Mouse (Mus musculus): ENCODE data around the gene Il20rb. TPM values are rescaled to one million over a fixed set of nuclear protein-coding genes. Genes with fewer than 3 reads are reported as not detected.

The Il20rb gene
- total and polyA plus RNA-seq, 2 experiments from 2014 or later: 0.99 to 2.5 TPM

DNA sequence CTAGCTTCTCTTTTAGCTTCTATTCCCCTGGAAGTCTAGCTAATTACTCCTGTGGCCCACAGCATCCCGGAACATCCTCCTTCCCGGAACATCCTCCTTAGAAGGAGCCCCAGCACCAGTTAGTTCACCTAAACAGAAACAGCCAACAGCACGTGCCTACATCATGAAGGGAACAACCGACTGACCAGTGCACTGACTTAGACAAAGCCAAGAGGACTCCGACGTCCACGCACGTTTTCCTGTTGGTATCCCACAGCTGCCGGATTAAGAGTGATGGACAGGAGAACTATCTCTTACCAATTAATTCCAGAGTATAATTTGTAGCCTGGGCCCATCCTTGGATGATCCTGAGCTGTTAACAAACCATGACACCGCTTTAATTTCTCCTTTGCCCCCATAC lies 47.6 kb downstream of the Il20rb start:
- no peak overlapping the region for H3K27ac ChIP-seq (ENCODE audit: low read depth, low read length)
- ATAC-seq (ENCODE audit: low FRiP score) (no peak), DNase-seq (ENCODE audit: low spot score) (no peak)
- no peak for TF ChIP-seq CTCF (IDR thresholded peaks at IDR 0.05)
- WGBS: 39% methylated on average over 10 of the region's 10 CpGs
- H3K4me1 ChIP-seq (ENCODE audit: insufficient read depth, low read length): no peaks in the 10 kb centered on the region
- H3K9me3 ChIP-seq (ENCODE audit: low read length): no peaks in the 10 kb centered on the region
- no peak overlapping the region for H3K9ac ChIP-seq (replicated peaks; ENCODE audit: low read length, poor library complexity, severe bottlenecking)
- H3K36me3 ChIP-seq (ENCODE audit: insufficient read depth, low read length): no peaks in the 10 kb centered on the region
- no peaks in the 10 kb centered on the region for H3K27me3 ChIP-seq (ENCODE audit: insufficient read depth, low read length)
- no peak overlapping the region for H3K4me2 ChIP-seq (ENCODE audit: low read depth, low read length, poor library complexity, severe bottlenecking)
- no peak overlapping the region for H3K4me3 ChIP-seq (ENCODE audit: low read depth, low read length)

DNA sequence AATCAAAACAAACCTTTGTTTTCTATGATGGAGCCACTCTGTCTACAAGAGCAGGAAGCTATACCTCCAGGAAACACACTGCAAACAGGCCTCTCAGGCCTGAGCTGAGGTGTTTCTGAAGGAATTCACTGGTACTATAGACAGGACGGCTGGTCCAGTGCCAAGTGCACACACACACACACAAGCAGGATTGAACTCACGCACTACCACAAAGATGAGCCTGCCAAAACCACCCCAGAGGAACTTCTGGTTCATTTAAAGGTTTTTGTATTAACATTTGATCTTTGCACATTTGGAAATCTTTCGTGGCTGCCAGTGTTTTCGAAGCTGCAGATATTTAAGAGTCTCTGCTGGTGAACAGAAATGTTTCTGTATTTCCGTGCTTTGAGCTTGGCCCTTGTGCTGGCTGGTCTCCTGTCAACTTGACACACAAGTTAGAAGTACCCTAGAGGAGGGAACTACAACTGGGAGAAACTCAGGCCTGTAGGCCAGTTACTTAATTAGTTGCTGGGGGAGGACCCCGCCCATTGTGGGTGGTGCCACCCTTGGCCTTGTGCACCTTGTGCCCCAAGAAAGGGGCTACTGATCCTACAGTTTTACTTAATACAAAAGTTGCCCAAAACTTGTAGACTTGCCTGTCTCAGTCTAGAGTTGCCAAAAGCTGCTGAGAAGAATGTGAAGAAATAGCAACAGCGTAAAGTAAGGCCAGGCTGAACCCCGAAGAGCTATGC lies 49.6 kb downstream of the Il20rb start:
- Histone ChIP-seq H3K27me3 (ENCODE audit: insufficient read depth, low read length) (no peaks in the 10 kb centered on the region), H3K4me1 (ENCODE audit: insufficient read depth, low read length) (no peaks in the 10 kb centered on the region), H3K9me3 (ENCODE audit: low read length) (no peaks in the 10 kb centered on the region), H3K4me3 (ENCODE audit: low read depth, low read length) (no peak overlapping the region), H3K9ac (replicated peaks; ENCODE audit: low read length, poor library complexity, severe bottlenecking) (no peak overlapping the region), H3K36me3 (ENCODE audit: insufficient read depth, low read length) (no peaks in the 10 kb centered on the region), H3K27ac (ENCODE audit: low read depth, low read length) (no peak overlapping the region), H3K4me2 (ENCODE audit: low read depth, low read length, poor library complexity, severe bottlenecking) (no peak overlapping the region)
- WGBS: 82% methylated on average over 8 of the region's 8 CpGs
- DNase-seq (ENCODE audit: low spot score): no peak
- TF ChIP-seq CTCF (IDR thresholded peaks at IDR 0.05): no peak
- ATAC-seq (ENCODE audit: low FRiP score): no peak

DNA sequence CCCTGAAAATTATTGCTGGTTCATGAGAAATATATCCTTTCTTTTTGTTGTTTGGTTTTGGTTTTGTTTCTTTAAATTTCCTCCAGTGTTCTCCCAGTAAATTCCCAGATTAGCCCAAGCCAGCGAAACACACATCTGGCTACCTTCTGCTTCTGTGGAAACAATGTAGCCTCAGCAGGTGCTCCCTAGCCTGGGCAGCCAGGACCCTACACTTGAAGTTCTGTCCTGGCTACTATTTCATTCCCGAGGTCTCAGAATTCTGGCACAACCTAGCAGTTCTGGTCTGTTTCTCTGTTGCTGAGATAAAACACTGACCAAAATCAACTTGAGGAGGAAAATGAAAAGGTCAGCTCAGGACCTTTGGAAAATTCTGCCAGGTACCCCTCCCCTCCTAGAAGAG lies 55.2 kb downstream of the Il20rb start:
- no peaks in the 10 kb centered on the region for H3K36me3 ChIP-seq (ENCODE audit: insufficient read depth, low read length)
- TF ChIP-seq CTCF (IDR thresholded peaks at IDR 0.05): no peak
- H3K4me2 ChIP-seq (ENCODE audit: low read depth, low read length, poor library complexity, severe bottlenecking): no peak overlapping the region
- no peak overlapping the region for H3K9ac ChIP-seq (replicated peaks; ENCODE audit: low read length, poor library complexity, severe bottlenecking)
- H3K4me1 ChIP-seq (ENCODE audit: insufficient read depth, low read length): no peaks in the 10 kb centered on the region
- DNase-seq (ENCODE audit: low spot score) (no peak), ATAC-seq (ENCODE audit: low FRiP score) (no peak)
- H3K9me3 ChIP-seq (ENCODE audit: low read length): no peaks in the 10 kb centered on the region
- no peaks in the 10 kb centered on the region for H3K27me3 ChIP-seq (ENCODE audit: insufficient read depth, low read length)
- 49% methylated on average over 2 of the region's 2 CpGs for WGBS
- H3K4me3 ChIP-seq (ENCODE audit: low read depth, low read length): no peak overlapping the region
- no peak overlapping the region for H3K27ac ChIP-seq (ENCODE audit: low read depth, low read length)

DNA sequence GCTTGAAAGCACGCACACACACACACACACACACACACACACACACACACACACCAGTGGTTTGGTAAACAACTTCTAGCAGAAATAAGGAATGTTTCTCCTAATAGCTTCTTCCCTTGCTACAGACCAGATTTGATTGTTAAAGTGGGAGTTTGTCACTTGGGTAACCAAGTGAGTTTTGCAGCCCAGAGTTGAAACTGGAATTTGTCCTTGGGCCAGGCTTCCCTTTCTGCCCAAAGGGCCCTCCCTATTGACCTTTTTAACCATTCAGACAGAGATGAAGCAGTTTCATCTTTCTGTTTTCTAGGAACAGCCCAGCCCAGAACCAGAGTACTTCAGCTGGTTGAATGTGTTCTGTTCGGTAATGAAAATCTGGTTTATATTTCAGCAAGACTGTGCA lies 55.7 kb downstream of the Il20rb start:
- H3K4me3 ChIP-seq (ENCODE audit: low read depth, low read length): no peak overlapping the region
- no peak overlapping the region for H3K27ac ChIP-seq (ENCODE audit: low read depth, low read length)
- DNase-seq (ENCODE audit: low spot score) (no peak), ATAC-seq (ENCODE audit: low FRiP score) (no peak)
- H3K4me1 ChIP-seq (ENCODE audit: insufficient read depth, low read length): no peaks in the 10 kb centered on the region
- H3K27me3 ChIP-seq (ENCODE audit: insufficient read depth, low read length): no peaks in the 10 kb centered on the region
- H3K4me2 ChIP-seq (ENCODE audit: low read depth, low read length, poor library complexity, severe bottlenecking): no peak overlapping the region
- H3K9me3 ChIP-seq (ENCODE audit: low read length): no peaks in the 10 kb centered on the region
- no peak for TF ChIP-seq CTCF (IDR thresholded peaks at IDR 0.05)
- no peak overlapping the region for H3K9ac ChIP-seq (replicated peaks; ENCODE audit: low read length, poor library complexity, severe bottlenecking)
- no peaks in the 10 kb centered on the region for H3K36me3 ChIP-seq (ENCODE audit: insufficient read depth, low read length)
- WGBS: 87% methylated on average over 2 of the region's 2 CpGs

DNA sequence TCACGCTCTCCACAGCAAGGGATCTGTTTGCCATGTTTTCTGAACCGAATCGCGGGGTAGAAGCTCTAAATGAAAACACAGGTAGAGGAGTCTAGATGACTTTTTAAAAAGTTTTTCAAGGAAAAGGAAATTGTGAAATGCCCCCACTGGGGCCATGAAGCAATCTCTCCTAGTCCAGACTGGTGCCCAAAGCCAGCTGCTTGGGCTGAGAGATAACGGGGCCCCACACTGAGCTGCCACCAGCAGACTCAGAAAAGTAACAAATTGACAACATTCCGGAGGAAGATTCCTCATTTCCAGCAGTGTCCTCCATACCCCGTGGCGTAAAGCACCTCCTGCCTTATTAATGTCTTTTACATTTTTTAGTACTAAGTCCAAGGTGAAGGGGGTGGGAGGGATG lies 66.9 kb downstream of the Il20rb start:
- H3K36me3 ChIP-seq (ENCODE audit: insufficient read depth, low read length): no peaks in the 10 kb centered on the region
- no peak for TF ChIP-seq CTCF (IDR thresholded peaks at IDR 0.05)

DNA sequence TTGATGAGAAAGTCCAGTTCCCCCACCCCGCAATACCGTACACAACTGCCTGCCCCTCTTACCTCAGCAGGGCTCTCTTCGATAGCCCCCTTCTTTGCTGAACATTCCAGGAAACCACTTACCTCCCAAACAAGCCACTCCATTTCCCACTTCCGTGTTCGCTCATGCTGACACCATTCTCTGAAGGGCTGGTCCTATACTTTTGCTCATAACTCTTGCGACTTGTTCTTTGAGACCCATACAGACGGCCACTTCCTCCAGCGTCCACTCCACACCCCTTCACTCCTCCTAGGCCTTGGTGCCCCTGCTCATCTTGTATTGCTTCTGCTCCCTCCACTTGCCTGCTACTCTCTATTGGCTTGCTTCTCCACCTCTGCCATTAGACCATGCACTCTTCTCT lies 67.5 kb downstream of the Il20rb start:
- no peaks in the 10 kb centered on the region for H3K27me3 ChIP-seq (ENCODE audit: insufficient read depth, low read length)
- no peak for TF ChIP-seq CTCF (IDR thresholded peaks at IDR 0.05)
- no peaks in the 10 kb centered on the region for H3K9me3 ChIP-seq (ENCODE audit: low read length)
- H3K4me3 ChIP-seq (ENCODE audit: low read depth, low read length): no peak overlapping the region
- H3K36me3 ChIP-seq (ENCODE audit: insufficient read depth, low read length): no peaks in the 10 kb centered on the region
- H3K9ac ChIP-seq (replicated peaks; ENCODE audit: low read length, poor library complexity, severe bottlenecking): no peak overlapping the region
- H3K4me1 ChIP-seq (ENCODE audit: insufficient read depth, low read length): no peaks in the 10 kb centered on the region
- WGBS: 92% methylated on average over 8 of the region's 8 CpGs
- ATAC-seq (ENCODE audit: low FRiP score) (no peak), DNase-seq (ENCODE audit: low spot score) (no peak)
- no peak overlapping the region for H3K27ac ChIP-seq (ENCODE audit: low read depth, low read length)
- H3K4me2 ChIP-seq (ENCODE audit: low read depth, low read length, poor library complexity, severe bottlenecking): no peak overlapping the region

More for the DNA sequence above, 66.9 kb downstream of the Il20rb start:
- H3K4me2 ChIP-seq (ENCODE audit: low read depth, low read length, poor library complexity, severe bottlenecking): no peak overlapping the region
- no peaks in the 10 kb centered on the region for H3K9me3 ChIP-seq (ENCODE audit: low read length)
- no peak overlapping the region for H3K27ac ChIP-seq (ENCODE audit: low read depth, low read length)
- H3K4me3 ChIP-seq (ENCODE audit: low read depth, low read length): no peak overlapping the region
- ATAC-seq (ENCODE audit: low FRiP score) (no peak), DNase-seq (ENCODE audit: low spot score) (no peak)
- H3K9ac ChIP-seq (replicated peaks; ENCODE audit: low read length, poor library complexity, severe bottlenecking): no peak overlapping the region
- no peaks in the 10 kb centered on the region for H3K4me1 ChIP-seq (ENCODE audit: insufficient read depth, low read length)
- no peaks in the 10 kb centered on the region for H3K27me3 ChIP-seq (ENCODE audit: insufficient read depth, low read length)
- 77% methylated on average over 8 of the region's 8 CpGs for WGBS

Data from midbrain, postnatal 0 days (tissue).